Mouse (Mus musculus) heart, postnatal 0 days (tissue): ENCODE data around the gene Tprkb.

Source experiments
- CTCF ChIP-seq: IDR thresholded peaks from 2 replicates; pipeline ENCODE4 v1.5.1; 2016; ENCODE audit warnings: antibody characterized with exemption, control low read depth, low read depth
- EP300 ChIP-seq: IDR thresholded peaks from 2 replicates; pipeline ENCODE4 v1.6.1; 2016; ENCODE audit warnings: antibody characterized with exemption, low read depth

DNA sequence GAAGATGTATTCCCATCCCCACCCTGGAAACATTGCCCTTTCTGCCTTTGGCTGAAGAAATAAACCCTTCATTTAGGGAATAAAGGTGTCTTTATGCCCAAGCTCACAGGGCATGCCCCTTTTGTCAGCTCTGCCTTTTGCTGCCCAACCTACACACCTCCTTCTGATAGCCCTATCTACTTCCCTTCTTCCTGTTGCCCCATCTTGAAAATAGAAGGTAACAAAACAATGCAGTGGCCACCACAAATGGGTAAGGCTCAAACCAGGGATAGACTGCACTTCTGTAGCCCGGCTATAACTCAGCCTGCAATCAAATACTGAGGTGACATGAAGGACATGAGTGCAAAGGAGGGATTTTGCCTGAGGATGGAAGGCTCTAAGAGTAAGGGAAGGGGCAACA is 64.1 kb downstream of the Tprkb start:
- TF ChIP-seq EP300 (no peak), CTCF (no peak)
